Mouse (Mus musculus): ENCODE results near the gene Catsper2.

GRCm38 (mm10) chr2:121445117-121445516, 31.5 kb upstream of the Catsper2 start:
- no peak for TF ChIP-seq EP300 (IDR thresholded peaks at IDR 0.05; ENCODE audit: low read depth)
- no peak for TF ChIP-seq CTCF (IDR thresholded peaks at IDR 0.05; ENCODE audit: low read depth)

Data from liver, postnatal 0 days (tissue).